Mouse (Mus musculus): Measurements from ENCODE around the gene Palm2.
A peak's percentile ranks its signal among the peaks of the same experiment; 100 is the strongest.

DNA sequence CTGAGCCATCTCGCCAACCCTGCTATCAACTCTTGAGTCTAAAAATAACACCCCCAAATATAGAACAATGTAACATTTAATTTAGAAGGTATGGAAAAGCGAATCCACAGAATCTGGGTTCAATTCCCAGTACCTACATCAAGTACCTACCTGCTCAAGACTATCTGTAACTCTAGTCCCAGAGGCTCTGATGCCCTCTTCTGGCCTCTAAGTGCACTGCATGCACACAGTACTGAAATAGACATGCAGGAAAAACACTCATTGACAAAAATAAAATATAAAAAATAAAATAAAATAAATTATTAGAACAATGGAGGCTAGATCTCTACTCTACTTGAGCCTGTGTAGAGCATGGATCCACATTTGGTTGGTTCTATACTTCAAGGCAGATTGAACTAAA, 49.7 kb upstream of the Palm2 start:
- TF ChIP-seq POU5F1 (IDR thresholded peaks at IDR 0.05; ENCODE audit: borderline replicate concordance, low read length) (no peak), CTCF (conservative IDR thresholded peaks at IDR 0.05; ENCODE audit: low read length) (peak; percentile 81)

All from E14TG2a.4 (cell line).